Mouse (Mus musculus) heart, postnatal 0 days (tissue): ENCODE data around the gene Nanos3.

Source experiments
- CTCF ChIP-seq: IDR thresholded peaks from 2 replicates; pipeline ENCODE4 v1.5.1; 2016; ENCODE audit warnings: antibody characterized with exemption, control low read depth, low read depth
- EP300 ChIP-seq: IDR thresholded peaks from 2 replicates; pipeline ENCODE4 v1.6.1; 2016; ENCODE audit warnings: antibody characterized with exemption, low read depth

DNA sequence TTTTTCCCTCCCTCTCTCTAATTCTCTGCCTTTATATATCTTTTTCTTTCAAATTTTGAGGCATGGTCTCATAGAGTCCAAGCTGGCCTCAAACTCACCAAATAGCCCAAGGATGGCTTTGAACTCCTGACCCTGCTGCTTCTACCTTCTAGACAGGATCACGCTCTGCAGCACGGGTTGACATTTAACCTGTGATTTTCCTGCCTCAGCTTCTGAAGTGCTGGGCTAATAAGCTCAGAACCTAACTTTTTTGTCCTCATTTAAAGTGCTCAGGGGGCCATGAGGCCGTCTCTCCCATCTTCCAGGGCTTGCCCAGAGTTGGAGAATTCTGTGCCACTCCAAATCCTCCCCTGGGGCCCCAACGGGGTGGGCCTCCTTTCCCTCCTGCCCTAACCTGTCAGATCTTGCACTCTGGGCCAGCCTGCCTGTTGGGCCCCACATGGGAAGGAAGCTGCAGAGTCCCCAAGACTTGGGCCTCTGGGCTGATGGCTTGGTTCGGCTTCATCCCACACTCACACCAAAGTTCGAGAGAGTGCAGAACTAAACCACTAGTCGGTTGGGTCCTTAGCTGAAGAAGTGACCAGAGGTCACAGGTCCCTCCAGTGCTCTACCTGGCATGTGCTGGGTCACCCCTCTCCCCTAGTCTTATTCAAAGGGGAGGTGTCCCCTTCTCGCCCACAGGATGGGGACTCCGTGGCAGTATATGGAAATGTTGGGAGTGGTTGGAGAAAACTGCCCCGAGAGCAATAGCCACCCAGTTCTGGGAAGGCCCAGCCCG is 14.5 kb upstream of the Nanos3 start:
- TF ChIP-seq CTCF = no peak
- no peak for TF ChIP-seq EP300
